Mouse (Mus musculus): ENCODE results near the gene Gm45337. TPM values are rescaled to one million over a fixed set of nuclear protein-coding genes. Genes with fewer than 3 reads are reported as not detected.
"Not testable (repeated sequence)": the region's sequence is repeated elsewhere in the genome, so short reads cannot be mapped to it uniquely, and the experiment has no call there.

The Gm45337 gene
- polyA plus RNA-seq, 1 experiment: not detected

DNA sequence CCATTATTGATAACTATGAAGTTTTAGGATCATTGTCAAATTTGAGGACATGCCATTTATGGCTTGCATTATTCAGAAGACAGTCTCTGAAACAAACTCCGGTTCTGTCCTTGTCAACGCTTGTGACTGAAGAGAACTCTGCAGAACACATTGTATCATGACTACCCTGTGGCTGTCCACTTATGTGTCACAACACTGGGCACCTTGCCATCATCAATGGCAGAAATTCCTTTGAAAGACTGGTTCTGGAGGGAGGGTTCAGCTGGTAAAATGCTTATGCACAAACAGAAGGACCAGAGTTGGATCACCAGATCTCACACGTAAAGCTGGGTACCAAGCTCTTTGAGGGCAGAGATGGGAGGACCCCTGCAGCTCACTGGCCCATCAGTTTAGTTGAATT, 15.0 kb upstream of the Gm45337 start:
- 91% methylated on average over 3 of the region's 3 CpGs for WGBS
- no peak for TF ChIP-seq POLR2A (IDR thresholded peaks at IDR 0.05; ENCODE audit: low read depth, low read length)
- no peaks in the 10 kb centered on the region for H3K4me1 ChIP-seq (ENCODE audit: control insufficient read depth, insufficient read depth, low read length)
- no peak for DNase-seq
- H3K36me3 ChIP-seq (ENCODE audit: control insufficient read depth, insufficient read depth, low read length): no peaks in the 10 kb centered on the region
- H3K27ac ChIP-seq (ENCODE audit: insufficient read depth, low read depth, low read length): no peak overlapping the region
- no peak overlapping the region for H3K4me3 ChIP-seq (ENCODE audit: insufficient read depth, low read depth, low read length)
- no peaks in the 10 kb centered on the region for H3K27me3 ChIP-seq (replicated peaks; ENCODE audit: control insufficient read depth, insufficient read depth, low read length)

DNA sequence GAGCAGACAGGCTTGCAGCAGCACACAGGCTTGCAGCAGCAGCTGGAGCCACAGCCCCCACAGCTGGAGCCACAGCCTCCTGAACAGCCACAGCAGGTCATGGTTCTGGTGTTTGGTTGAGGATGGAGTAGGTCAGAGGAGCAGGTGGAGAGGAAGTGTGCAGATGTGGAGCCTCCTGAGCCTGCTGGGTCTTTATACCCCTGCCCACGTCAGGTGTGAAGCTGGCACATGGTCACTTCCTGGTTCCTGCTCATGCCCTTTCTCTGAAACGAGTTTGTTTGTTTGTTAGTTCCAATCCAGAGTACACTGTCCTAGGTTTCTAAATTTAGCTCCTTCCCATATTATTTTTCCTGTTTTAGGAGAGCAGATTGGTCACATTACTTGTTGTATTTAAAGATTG, 12.6 kb upstream of the Gm45337 start, which contains the start of gene Gm29735:
TSS of gene Gm29735 (minus strand) at position 101 of the 400 bp plus-strand sequence.
- H3K36me3 ChIP-seq (ENCODE audit: control insufficient read depth, insufficient read depth, low read length); H3K27me3 ChIP-seq (replicated peaks; ENCODE audit: control insufficient read depth, insufficient read depth, low read length); H3K4me3 ChIP-seq (ENCODE audit: insufficient read depth, low read depth, low read length); DNase-seq; H3K4me1 ChIP-seq (ENCODE audit: control insufficient read depth, insufficient read depth, low read length); H3K27ac ChIP-seq (ENCODE audit: insufficient read depth, low read depth, low read length): not testable (repeated sequence)
- 24% methylated on average over 2 of the region's 2 CpGs for WGBS

DNA sequence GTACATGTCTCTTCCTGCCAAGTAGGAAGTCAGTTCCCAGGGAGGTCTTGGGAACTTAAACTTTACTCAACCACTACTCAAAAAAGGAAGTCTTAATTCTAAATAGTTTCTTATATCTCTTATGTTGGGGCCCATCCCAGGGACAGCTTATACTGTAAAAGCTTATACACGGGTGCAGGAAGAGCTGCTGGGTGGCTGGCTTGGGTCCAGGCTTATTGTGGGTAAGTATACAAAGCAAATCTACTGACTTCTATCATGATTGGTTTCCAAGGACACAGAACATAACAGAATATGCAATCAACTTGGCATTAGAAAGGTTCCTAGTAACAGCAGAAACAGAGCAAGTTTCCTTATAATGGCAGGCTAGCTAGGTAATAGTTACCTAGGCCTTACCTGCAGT, 10.9 kb upstream of the Gm45337 start:
- no peak for DNase-seq
- no peaks in the 10 kb centered on the region for H3K27me3 ChIP-seq (replicated peaks; ENCODE audit: control insufficient read depth, insufficient read depth, low read length)
- no peak for TF ChIP-seq CTCF (conservative IDR thresholded peaks at IDR 0.05; ENCODE audit: insufficient read depth, insufficient read length, low read depth, low read length)
- no peak for TF ChIP-seq POLR2A (IDR thresholded peaks at IDR 0.05; ENCODE audit: low read depth, low read length)
- WGBS: 64% methylated on average over 1 of the region's 1 CpGs
- no peak overlapping the region for H3K27ac ChIP-seq (ENCODE audit: insufficient read depth, low read depth, low read length)
- H3K36me3 ChIP-seq (ENCODE audit: control insufficient read depth, insufficient read depth, low read length): no peaks in the 10 kb centered on the region
- H3K4me3 ChIP-seq (ENCODE audit: insufficient read depth, low read depth, low read length): no peak overlapping the region
- H3K4me1 ChIP-seq (ENCODE audit: control insufficient read depth, insufficient read depth, low read length): no peaks in the 10 kb centered on the region

DNA sequence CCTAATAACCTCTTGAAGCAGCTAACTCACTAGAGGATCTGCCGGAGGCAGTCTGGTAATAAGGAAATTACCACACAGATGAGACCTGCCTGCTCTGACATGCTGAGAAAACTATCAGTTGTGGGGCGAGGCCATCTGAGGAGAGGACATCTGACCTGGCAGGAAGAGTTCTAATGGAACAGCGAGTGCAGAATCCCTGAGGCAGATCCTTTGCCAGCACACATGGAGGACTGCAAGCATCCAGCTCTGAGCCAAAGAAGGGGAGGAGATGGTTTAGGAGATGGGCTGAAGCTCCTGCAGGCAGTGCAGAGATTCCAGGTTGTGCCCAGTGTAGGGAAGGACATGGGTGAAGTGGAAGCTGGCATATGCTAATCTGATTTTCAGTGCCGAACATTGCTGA, 7.8 kb upstream of the Gm45337 start:
- 76% methylated on average over 4 of the region's 4 CpGs for WGBS
- Histone ChIP-seq H3K4me1 (ENCODE audit: control insufficient read depth, insufficient read depth, low read length) (no peaks in the 10 kb centered on the region), H3K4me3 (ENCODE audit: insufficient read depth, low read depth, low read length) (no peak overlapping the region), H3K27me3 (replicated peaks; ENCODE audit: control insufficient read depth, insufficient read depth, low read length) (no peaks in the 10 kb centered on the region), H3K36me3 (ENCODE audit: control insufficient read depth, insufficient read depth, low read length) (no peaks in the 10 kb centered on the region), H3K27ac (ENCODE audit: insufficient read depth, low read depth, low read length) (no peak overlapping the region)
- TF ChIP-seq POLR2A (IDR thresholded peaks at IDR 0.05; ENCODE audit: low read depth, low read length) (no peak), CTCF (conservative IDR thresholded peaks at IDR 0.05; ENCODE audit: insufficient read depth, insufficient read length, low read depth, low read length) (no peak)
- no peak for DNase-seq

DNA sequence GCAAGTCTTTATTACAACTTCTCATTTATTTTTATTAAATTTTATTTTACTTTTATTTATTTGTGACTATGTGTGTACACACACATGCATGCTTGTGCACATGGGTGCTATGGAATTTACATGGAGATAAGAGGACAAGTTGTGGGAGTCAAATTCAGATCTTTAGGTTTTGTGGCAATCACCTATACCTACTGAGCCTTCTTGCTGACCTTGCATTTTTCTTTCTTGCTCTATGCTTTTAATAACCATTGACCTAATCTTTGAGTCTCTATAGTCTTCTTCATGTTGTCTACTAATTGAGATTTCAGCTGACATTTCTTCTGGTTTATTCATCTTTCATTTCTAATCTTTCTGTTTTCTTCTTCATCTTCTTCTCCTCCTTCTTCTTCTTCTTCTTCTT, 4.2 kb upstream of the Gm45337 start:
- no peak for DNase-seq
- no peaks in the 10 kb centered on the region for H3K27me3 ChIP-seq (replicated peaks; ENCODE audit: control insufficient read depth, insufficient read depth, low read length)
- H3K36me3 ChIP-seq (ENCODE audit: control insufficient read depth, insufficient read depth, low read length): no peaks in the 10 kb centered on the region
- no peak overlapping the region for H3K4me3 ChIP-seq (ENCODE audit: insufficient read depth, low read depth, low read length)
- no peak for TF ChIP-seq POLR2A (IDR thresholded peaks at IDR 0.05; ENCODE audit: low read depth, low read length)
- no peak for TF ChIP-seq CTCF (conservative IDR thresholded peaks at IDR 0.05; ENCODE audit: insufficient read depth, insufficient read length, low read depth, low read length)
- no peak overlapping the region for H3K27ac ChIP-seq (ENCODE audit: insufficient read depth, low read depth, low read length)
- H3K4me1 ChIP-seq (ENCODE audit: control insufficient read depth, insufficient read depth, low read length): no peaks in the 10 kb centered on the region

DNA sequence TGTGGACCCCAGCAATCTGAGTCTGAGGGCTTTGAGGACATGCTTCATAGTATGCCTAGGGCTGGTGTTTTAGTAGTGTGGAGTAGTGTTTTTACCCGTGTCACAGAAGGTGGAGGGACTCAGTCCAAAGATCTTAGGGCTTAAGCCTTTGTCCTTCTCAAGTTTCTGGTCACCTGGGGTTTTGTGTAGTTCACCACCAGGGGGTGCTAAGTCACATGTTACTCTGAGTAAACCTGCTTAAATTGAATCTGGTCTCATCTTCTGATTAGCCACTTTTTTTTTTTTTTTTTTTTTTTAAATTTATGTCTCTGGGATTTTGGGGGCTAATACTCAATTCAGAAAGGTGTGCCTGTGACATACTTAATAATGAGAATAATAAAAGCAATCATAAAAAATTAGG, 1.6 kb upstream of the Gm45337 start:
- Histone ChIP-seq H3K4me1 (ENCODE audit: control insufficient read depth, insufficient read depth, low read length) (no peaks in the 10 kb centered on the region), H3K27me3 (replicated peaks; ENCODE audit: control insufficient read depth, insufficient read depth, low read length) (no peaks in the 10 kb centered on the region), H3K36me3 (ENCODE audit: control insufficient read depth, insufficient read depth, low read length) (no peaks in the 10 kb centered on the region), H3K27ac (ENCODE audit: insufficient read depth, low read depth, low read length) (no peak overlapping the region), H3K4me3 (ENCODE audit: insufficient read depth, low read depth, low read length) (no peak overlapping the region)
- TF ChIP-seq POLR2A (IDR thresholded peaks at IDR 0.05; ENCODE audit: low read depth, low read length): no peak
- TF ChIP-seq CTCF (conservative IDR thresholded peaks at IDR 0.05; ENCODE audit: insufficient read depth, insufficient read length, low read depth, low read length): peak; percentile 25; the same call in 1 of the 2 replicates
- peak; percentile 70 for DNase-seq
- 3% methylated on average over 1 of the region's 1 CpGs for WGBS

DNA sequence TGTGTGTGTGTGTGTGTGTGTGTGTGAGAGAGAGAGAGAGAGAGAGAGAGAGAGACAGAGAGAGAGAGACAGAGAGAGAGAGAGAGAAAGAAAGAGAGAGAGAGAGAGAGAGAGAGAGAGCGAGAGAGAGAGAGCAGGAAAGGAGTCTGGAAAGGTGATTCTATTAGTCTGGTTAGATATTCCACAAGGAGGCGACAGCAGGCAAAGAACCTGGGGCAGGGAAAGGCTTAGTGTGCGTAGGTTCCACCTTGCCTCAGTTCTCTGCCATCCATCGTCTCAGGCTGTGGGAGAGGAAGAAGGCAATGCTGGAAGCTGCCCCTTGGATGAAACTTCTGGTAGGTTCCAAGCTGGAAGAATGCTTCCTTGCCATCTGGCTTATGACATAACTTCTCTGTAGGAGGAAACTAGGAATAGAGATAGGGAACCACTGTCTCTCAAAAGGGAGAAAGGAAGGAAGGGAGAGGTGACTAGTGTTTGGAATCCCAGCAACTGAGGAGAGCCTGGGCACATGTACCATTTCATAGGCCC, 1.1 kb upstream of the Gm45337 start:
- no peak overlapping the region for H3K4me3 ChIP-seq (ENCODE audit: insufficient read depth, low read depth, low read length)
- no peaks in the 10 kb centered on the region for H3K27me3 ChIP-seq (replicated peaks; ENCODE audit: control insufficient read depth, insufficient read depth, low read length)
- H3K4me1 ChIP-seq (ENCODE audit: control insufficient read depth, insufficient read depth, low read length): no peaks in the 10 kb centered on the region
- no peak overlapping the region for H3K27ac ChIP-seq (ENCODE audit: insufficient read depth, low read depth, low read length)
- no peak for TF ChIP-seq CTCF (conservative IDR thresholded peaks at IDR 0.05; ENCODE audit: insufficient read depth, insufficient read length, low read depth, low read length)
- no peak for TF ChIP-seq POLR2A (IDR thresholded peaks at IDR 0.05; ENCODE audit: low read depth, low read length)
- 51% methylated on average over 4 of the region's 4 CpGs for WGBS
- no peak for DNase-seq
- H3K36me3 ChIP-seq (ENCODE audit: control insufficient read depth, insufficient read depth, low read length): no peaks in the 10 kb centered on the region

DNA sequence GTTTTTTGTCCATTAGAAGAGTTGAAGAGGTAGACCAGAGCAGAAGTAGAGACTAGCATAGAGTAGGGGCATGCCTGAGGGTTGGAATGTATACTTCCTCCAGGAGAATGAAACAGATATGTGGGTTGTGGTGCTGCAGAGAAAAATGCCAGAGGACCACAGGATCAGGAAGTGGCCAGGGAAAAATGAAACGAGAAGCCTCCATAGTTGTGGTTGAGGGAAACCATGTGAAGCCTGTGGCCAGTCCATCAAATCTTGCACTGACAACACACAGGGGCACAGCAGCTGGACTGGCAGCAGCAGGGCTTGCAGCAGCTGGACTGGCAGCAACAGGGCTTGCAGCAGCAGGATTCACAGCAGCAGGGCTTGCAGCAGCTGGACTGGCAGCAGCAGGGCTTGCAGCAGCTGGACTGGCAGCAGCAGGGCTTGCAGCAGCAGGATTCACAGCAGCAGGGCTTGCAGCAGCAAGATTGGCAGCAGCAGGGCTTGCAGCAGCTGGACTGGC, 849 bp downstream of the Gm45337 start:
- not testable (repeated sequence) for H3K27ac ChIP-seq (ENCODE audit: insufficient read depth, low read depth, low read length); H3K4me3 ChIP-seq (ENCODE audit: insufficient read depth, low read depth, low read length); H3K4me1 ChIP-seq (ENCODE audit: control insufficient read depth, insufficient read depth, low read length); DNase-seq; H3K27me3 ChIP-seq (replicated peaks; ENCODE audit: control insufficient read depth, insufficient read depth, low read length); H3K36me3 ChIP-seq (ENCODE audit: control insufficient read depth, insufficient read depth, low read length)
- 19% methylated on average over 1 of the region's 1 CpGs for WGBS
